Mouse (Mus musculus) midbrain, embryonic 16.5 days (tissue): ENCODE data around the gene Tyw1. TPM values are rescaled to one million over a fixed set of nuclear protein-coding genes. Genes with fewer than 3 reads are reported as not detected.

Experiments used
- ATAC-seq: fragments of 200-750 bp; cut with Nextera tagmentation; 2 replicates; pipeline ENCODE4 v1.8.0; 2017; ENCODE audit warnings: moderate TSS enrichment
- H3K27ac ChIP-seq: fragments of 300-500 bp; sonication (generic); 2 replicates; pipeline ENCODE4 v1.5.1; 2014; ENCODE audit warnings: mild to moderate bottlenecking, low read length, mixed read lengths
- H3K27me3 ChIP-seq: fragments of 300-500 bp; sonication (generic); 2 replicates; pipeline ENCODE4 v1.6.1; 2014; ENCODE audit warnings: low read depth, low read length, mixed read lengths; ENCODE audit not compliant: control insufficient read depth, insufficient read depth
- H3K36me3 ChIP-seq: fragments of 300-500 bp; sonication (generic); 2 replicates; pipeline ENCODE4 v1.6.1; 2014; ENCODE audit warnings: mild to moderate bottlenecking, low read length, moderate library complexity, mixed read lengths; ENCODE audit not compliant: control insufficient read depth, insufficient read depth
- H3K4me1 ChIP-seq: fragments of 300-500 bp; sonication (generic); 2 replicates; pipeline ENCODE4 v1.6.1; 2014; ENCODE audit warnings: mild to moderate bottlenecking, low read length, mixed read lengths; ENCODE audit not compliant: control insufficient read depth, insufficient read depth
- H3K4me2 ChIP-seq: fragments of 300-500 bp; sonication (generic); 2 replicates; pipeline ENCODE4 v1.6.1; 2014; ENCODE audit warnings: mild to moderate bottlenecking, low read length, mixed read lengths
- H3K4me3 ChIP-seq: fragments of 300-500 bp; sonication (generic); 2 replicates; pipeline ENCODE4 v1.5.1; 2014; ENCODE audit warnings: low read depth, mild to moderate bottlenecking, low read length, moderate library complexity, mixed read lengths
- H3K9ac ChIP-seq: fragments of 300-500 bp; sonication (generic); 2 replicates; pipeline ENCODE4 v1.6.1; 2014; ENCODE audit warnings: low read depth, low read length, mixed read lengths
- H3K9me3 ChIP-seq: fragments of 300-500 bp; sonication (generic); replicated peaks from 2 replicates; pipeline ENCODE4 v1.6.1; 2014; ENCODE audit warnings: mild to moderate bottlenecking, low read length, mixed read lengths; ENCODE audit not compliant: control insufficient read depth, poor library complexity, severe bottlenecking
- WGBS: fragments of 180-500 bp; shearing (Covaris S2); extraction: QIAGEN DNeasy Blood & Tissue Kit; methylation state at CpG from one replicate; pipeline ENCODE4 v1.1.7; 2014; 5-methylcytosine and 5-hydroxymethylcytosine counted together
- polyA plus RNA-seq: library from polyadenylated mRNA; unstranded; fragments of >200 nt; fragmentation: Nextera tagmentation; extraction: Ambion mirVana; gene quantifications from 2 replicates; pipeline ENCODE4 v1.2.1, GENCODE M21; 2015

The Tyw1 gene
- polyA plus RNA-seq, 1 experiment from 2014 or later: 20.2 TPM

- ATAC-seq: no peak
- no peaks in the 10 kb centered on the region for H3K27me3 ChIP-seq
- no peak overlapping the region for H3K27ac ChIP-seq
- H3K9me3 ChIP-seq: no peaks in the 10 kb centered on the region
- H3K9ac ChIP-seq: no peak overlapping the region
- WGBS: 91% methylated on average over 10 of the region's 11 CpGs
- H3K4me3 ChIP-seq: no peak overlapping the region
- no peaks in the 10 kb centered on the region for H3K4me1 ChIP-seq
- H3K4me2 ChIP-seq: no peak overlapping the region
- H3K36me3 ChIP-seq: peaks cover 25% of the 10 kb centered on the region; the same call in 1 of the 2 replicates
These were observed 13.6 kb downstream of the Tyw1 start for GRCm38 (mm10) chr5:130268976-130269375.

- Histone ChIP-seq H3K27ac (no peak overlapping the region), H3K9me3 (no peaks in the 10 kb centered on the region), H3K9ac (no peak overlapping the region), H3K4me3 (no peak overlapping the region), H3K4me2 (no peak overlapping the region), H3K36me3 (peaks cover 26% of the 10 kb centered on the region; the same call in 1 of the 2 replicates), H3K4me1 (no peaks in the 10 kb centered on the region), H3K27me3 (no peaks in the 10 kb centered on the region)
- 100% methylated on average over 1 of the region's 1 CpGs for WGBS
- ATAC-seq: no peak
These were observed 16.9 kb downstream of the Tyw1 start for GRCm38 (mm10) chr5:130272344-130272743.

GRCm38 (mm10) chr5:130273046-130273445 lies 17.6 kb downstream of the Tyw1 start:
- ATAC-seq: no peak
- no peak overlapping the region for H3K4me2 ChIP-seq
- H3K9me3 ChIP-seq: no peaks in the 10 kb centered on the region
- no peaks in the 10 kb centered on the region for H3K4me1 ChIP-seq
- no peaks in the 10 kb centered on the region for H3K27me3 ChIP-seq
- H3K27ac ChIP-seq: no peak overlapping the region
- WGBS: 93% methylated on average over 6 of the region's 6 CpGs
- H3K9ac ChIP-seq: no peak overlapping the region
- H3K36me3 ChIP-seq: peaks cover 24% of the 10 kb centered on the region
- no peak overlapping the region for H3K4me3 ChIP-seq

DNA sequence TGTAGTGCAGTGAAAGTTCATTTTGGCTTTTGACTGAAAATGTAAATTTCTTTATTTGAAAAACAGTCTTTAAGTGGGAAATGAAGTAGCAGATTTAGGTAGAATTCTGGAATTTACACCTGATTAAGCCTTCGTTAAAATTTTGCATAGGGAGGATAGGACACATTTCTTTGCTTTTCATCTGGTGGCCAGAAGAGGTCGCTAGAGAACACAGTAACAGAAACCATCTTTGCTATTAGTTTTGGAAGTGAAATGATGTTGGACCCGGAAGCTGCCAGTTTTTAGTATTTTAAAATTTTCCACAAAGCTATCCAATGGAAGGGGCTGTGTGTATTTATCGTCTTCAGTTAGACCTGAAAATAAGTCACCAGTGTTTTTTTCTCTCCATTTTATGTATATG lies 20.1 kb downstream of the Tyw1 start:
- H3K4me1 ChIP-seq: no peaks in the 10 kb centered on the region
- H3K4me2 ChIP-seq: no peak overlapping the region
- no peaks in the 10 kb centered on the region for H3K9me3 ChIP-seq
- no peak for ATAC-seq
- no peak overlapping the region for H3K9ac ChIP-seq
- no peaks in the 10 kb centered on the region for H3K27me3 ChIP-seq
- WGBS: 50% methylated on average over 4 of the region's 4 CpGs
- peaks cover 31% of the 10 kb centered on the region for H3K36me3 ChIP-seq
- no peak overlapping the region for H3K4me3 ChIP-seq
- no peak overlapping the region for H3K27ac ChIP-seq

- Histone ChIP-seq H3K9ac (no peak overlapping the region), H3K4me3 (no peak overlapping the region), H3K36me3 (peaks cover 30% of the 10 kb centered on the region), H3K27ac (no peak overlapping the region), H3K4me2 (no peak overlapping the region), H3K27me3 (no peaks in the 10 kb centered on the region), H3K4me1 (no peaks in the 10 kb centered on the region), H3K9me3 (no peaks in the 10 kb centered on the region)
- WGBS: 90% methylated on average over 7 of the region's 7 CpGs
- no peak for ATAC-seq
These were observed 22.6 kb downstream of the Tyw1 start for GRCm38 (mm10) chr5:130278011-130278472.

GRCm38 (mm10) chr5:130283079-130283732 lies 27.8 kb downstream of the Tyw1 start:
- ATAC-seq: no peak
- no peak overlapping the region for H3K4me3 ChIP-seq

DNA sequence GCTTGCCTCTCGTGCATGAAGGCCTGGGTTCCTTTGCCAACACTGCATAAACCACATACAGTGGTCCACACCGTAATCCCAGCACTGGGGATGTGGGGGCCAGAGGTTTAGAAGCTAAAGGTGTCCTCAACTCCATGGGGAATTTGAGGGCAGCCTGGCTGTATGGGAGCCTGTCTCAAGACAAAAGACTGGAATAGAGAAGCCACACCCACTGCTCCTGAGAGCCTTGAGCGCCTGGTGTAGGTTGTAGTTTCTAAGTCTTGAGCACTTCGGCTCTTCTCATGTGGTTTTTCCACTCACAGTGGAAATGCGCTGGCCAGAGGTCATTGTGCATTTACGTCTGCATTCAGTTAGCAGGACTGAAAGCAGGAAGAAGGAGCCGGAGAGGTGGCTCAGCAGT lies 32.7 kb downstream of the Tyw1 start:
- 97% methylated on average over 7 of the region's 7 CpGs for WGBS
- Histone ChIP-seq H3K27ac (no peak overlapping the region), H3K4me2 (no peak overlapping the region), H3K9ac (no peak overlapping the region), H3K27me3 (no peaks in the 10 kb centered on the region), H3K4me3 (no peak overlapping the region), H3K36me3 (peaks cover 19% of the 10 kb centered on the region), H3K9me3 (no peaks in the 10 kb centered on the region; the same call in 1 of the 2 replicates), H3K4me1 (no peaks in the 10 kb centered on the region)
- no peak for ATAC-seq

More at GRCm38 (mm10) chr5:130283079-130283732, 27.8 kb downstream of the Tyw1 start:
- no peaks in the 10 kb centered on the region for H3K27me3 ChIP-seq
- 98% methylated on average over 9 of the region's 9 CpGs for WGBS
- no peak overlapping the region for H3K4me2 ChIP-seq
- no peaks in the 10 kb centered on the region for H3K4me1 ChIP-seq
- H3K27ac ChIP-seq: no peak overlapping the region
- H3K36me3 ChIP-seq: peaks cover 29% of the 10 kb centered on the region
- no peaks in the 10 kb centered on the region; the same call in 1 of the 2 replicates for H3K9me3 ChIP-seq
- H3K9ac ChIP-seq: no peak overlapping the region

DNA sequence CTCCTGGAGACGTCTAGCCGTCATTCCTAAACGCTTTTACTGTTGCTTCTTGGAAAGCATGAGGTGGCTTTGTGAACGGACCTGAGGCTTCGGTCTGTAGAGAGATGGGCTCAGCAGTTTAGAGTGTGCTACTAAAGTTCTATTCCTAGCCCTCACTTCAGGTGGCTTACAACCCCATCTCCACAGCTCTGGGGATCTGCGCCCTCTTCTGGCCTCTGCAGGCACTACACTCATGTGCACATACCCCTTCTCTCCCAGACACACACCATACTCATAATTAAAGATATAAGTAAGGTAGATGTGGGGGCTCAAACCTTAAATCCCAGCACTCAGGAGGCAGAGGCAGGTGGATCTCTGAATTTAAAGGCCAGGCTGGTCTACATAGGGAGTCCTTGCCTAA lies 34.8 kb downstream of the Tyw1 start:
- no peaks in the 10 kb centered on the region for H3K27me3 ChIP-seq
- peaks cover 12% of the 10 kb centered on the region for H3K36me3 ChIP-seq
- no peaks in the 10 kb centered on the region for H3K9me3 ChIP-seq
- H3K27ac ChIP-seq: no peak overlapping the region
- H3K9ac ChIP-seq: no peak overlapping the region
- WGBS: 97% methylated on average over 6 of the region's 6 CpGs
- ATAC-seq: no peak
- no peak overlapping the region for H3K4me3 ChIP-seq
- H3K4me1 ChIP-seq: no peaks in the 10 kb centered on the region
- no peak overlapping the region for H3K4me2 ChIP-seq

GRCm38 (mm10) chr5:130290775-130291174 lies 35.4 kb downstream of the Tyw1 start:
- H3K27ac ChIP-seq: no peak overlapping the region
- WGBS: 96% methylated on average over 12 of the region's 12 CpGs

More at GRCm38 (mm10) chr5:130290775-130291174, 35.4 kb downstream of the Tyw1 start:
- no peak overlapping the region for H3K4me2 ChIP-seq
- H3K27me3 ChIP-seq: no peaks in the 10 kb centered on the region
- H3K4me1 ChIP-seq: no peaks in the 10 kb centered on the region
- peaks cover 12% of the 10 kb centered on the region for H3K36me3 ChIP-seq
- no peak overlapping the region for H3K9ac ChIP-seq
- no peak overlapping the region for H3K4me3 ChIP-seq
- H3K9me3 ChIP-seq: no peaks in the 10 kb centered on the region
- ATAC-seq: no peak
